Mouse (Mus musculus) monocyte, adult 59 days (primary cell): ENCODE measurements around the gene Gm595. TPM values are rescaled to one million over a fixed set of nuclear protein-coding genes. Genes with fewer than 3 reads are reported as not detected.

Source experiments
- total RNA-seq, 2 experiments: library from RNA; stranded (reverse); gene quantifications; one replicate each; pipeline ENCODE4 v1.2.4; 2023

Gm595 gene
- not detected for total RNA-seq

GRCm38 (mm10) chrX:48877613-48878012, at the start of gene Gm595:
TSS of gene Gm595 (minus strand) at chrX:48877713.

Other genes with a start within 250 kb of the Gm595 start
- gene Gpr119, start 203.2 kb downstream of the Gm595 start, total RNA-seq, result not detected
- 1 to 10 TPM; 3.0 to 4.5 TPM for gene Rbmx2, start 182.7 kb downstream of the Gm595 start, total RNA-seq